Mouse (Mus musculus): Measurements from ENCODE around the gene Olfr1359. TPM values are rescaled to one million over a fixed set of nuclear protein-coding genes. Genes with fewer than 3 reads are reported as not detected.
"Not testable (repeated sequence)": the region's sequence is repeated elsewhere in the genome, so short reads cannot be mapped to it uniquely, and the experiment has no call there.

Olfr1359 gene
- polyA plus RNA-seq, 1 experiment from 2014 or later: not detected

- Histone ChIP-seq H3K9ac (peak overlapping the region; percentile 55), H3K36me3 (ENCODE audit: insufficient read depth) (no peaks in the 10 kb centered on the region), H3K4me3 (ENCODE audit: low read depth, low read length) (peak overlapping the region; percentile 33), H3K27me3 (ENCODE audit: insufficient read depth, low read length) (no peaks in the 10 kb centered on the region), H3K27ac (ENCODE audit: low read depth) (peak overlapping the region; percentile 98), H3K9me3 (ENCODE audit: low read depth, low read length) (no peaks in the 10 kb centered on the region), H3K4me1 (ENCODE audit: insufficient read depth) (peaks cover 4% of the 10 kb centered on the region), H3K4me2 (peak overlapping the region; percentile 86)
- under 1% methylated on average over 7 of the region's 7 CpGs for WGBS
- TF ChIP-seq CTCF (IDR thresholded peaks at IDR 0.05; ENCODE audit: low read depth): peak; percentile 86
- peak; percentile 90 for DNase-seq
- ATAC-seq (ENCODE audit: insufficient read depth): no peak
Measured at GRCm38 (mm10) chr13:21714725-21715124, 16.8 kb downstream of the Olfr1359 start.

- no peaks in the 10 kb centered on the region for H3K27me3 ChIP-seq (ENCODE audit: insufficient read depth, low read length)
- peak overlapping the region; percentile 86 for H3K4me2 ChIP-seq
- H3K27ac ChIP-seq (ENCODE audit: low read depth): peak overlapping the region; percentile 98
- no peaks in the 10 kb centered on the region for H3K36me3 ChIP-seq (ENCODE audit: insufficient read depth)
- ATAC-seq (ENCODE audit: insufficient read depth): no peak
- no peak for TF ChIP-seq CTCF (IDR thresholded peaks at IDR 0.05; ENCODE audit: low read depth)
- H3K9ac ChIP-seq: peak overlapping the region; percentile 55
- DNase-seq: peak; percentile 64
- H3K4me1 ChIP-seq (ENCODE audit: insufficient read depth): peaks cover 4% of the 10 kb centered on the region
- under 1% methylated on average over 19 of the region's 22 CpGs for WGBS
- peak overlapping the region; percentile 33 for H3K4me3 ChIP-seq (ENCODE audit: low read depth, low read length)
- H3K9me3 ChIP-seq (ENCODE audit: low read depth, low read length): no peaks in the 10 kb centered on the region
Measured at GRCm38 (mm10) chr13:21715131-21715863, 17.4 kb downstream of the Olfr1359 start.

GRCm38 (mm10) chr13:21715864-21716539, 18.1 kb downstream of the Olfr1359 start, which contains the start of the genes Hist1h2bl and Hist1h2ai:
Hist1h2bl (minus strand) TSS chr13:21716143.
Hist1h2ai (plus strand) TSS chr13:21716422.
- DNase-seq: peak; percentile 99
- Histone ChIP-seq H3K27ac (ENCODE audit: low read depth) (peak within 1 kb of the TSS; percentile 98), H3K4me2 (peak within 1 kb of the TSS; percentile 86), H3K9ac (peak within 1 kb of the TSS; percentile 81), H3K4me3 (ENCODE audit: low read depth, low read length) (peak within 1 kb of the TSS; percentile 47)
- ATAC-seq (ENCODE audit: insufficient read depth): peak; percentile 90
- under 1% methylated on average over 24 of the region's 50 CpGs for WGBS
- H3K27me3 ChIP-seq (ENCODE audit: insufficient read depth, low read length); H3K36me3 ChIP-seq (ENCODE audit: insufficient read depth); H3K4me1 ChIP-seq (ENCODE audit: insufficient read depth); H3K9me3 ChIP-seq (ENCODE audit: low read depth, low read length): not testable (repeated sequence)

- ATAC-seq (ENCODE audit: insufficient read depth): peak; percentile 4; the same call in 1 of the 2 replicates
- H3K36me3 ChIP-seq (ENCODE audit: insufficient read depth): not testable (repeated sequence)
- WGBS: under 1% methylated on average over 9 of the region's 38 CpGs
Measured at GRCm38 (mm10) chr13:21716540-21717391, 18.9 kb downstream of the Olfr1359 start.

GRCm38 (mm10) chr13:21717397-21718357, 19.8 kb downstream of the Olfr1359 start, which contains the start of gene Hist1h3h:
Hist1h3h (plus strand) TSS chr13:21717659.
- H3K36me3 ChIP-seq (ENCODE audit: insufficient read depth); H3K27me3 ChIP-seq (ENCODE audit: insufficient read depth, low read length); H3K4me1 ChIP-seq (ENCODE audit: insufficient read depth); H3K9me3 ChIP-seq (ENCODE audit: low read depth, low read length): not testable (repeated sequence)
- Histone ChIP-seq H3K9ac (peak within 1 kb of the TSS; percentile 81), H3K27ac (ENCODE audit: low read depth) (peak within 1 kb of the TSS; percentile 98), H3K4me2 (peak within 1 kb of the TSS; percentile 86), H3K4me3 (ENCODE audit: low read depth, low read length) (peak within 1 kb of the TSS; percentile 47)
- peak; percentile 98 for DNase-seq
- WGBS: under 1% methylated on average over 26 of the region's 56 CpGs
- ATAC-seq (ENCODE audit: insufficient read depth): peak; percentile 31

More at GRCm38 (mm10) chr13:21716540-21717391, 18.9 kb downstream of the Olfr1359 start:
- peak overlapping the region; percentile 86 for H3K4me2 ChIP-seq
- H3K9ac ChIP-seq: peak overlapping the region; percentile 81
- peak overlapping the region; percentile 98 for H3K27ac ChIP-seq (ENCODE audit: low read depth)
- not testable (repeated sequence) for H3K9me3 ChIP-seq (ENCODE audit: low read depth, low read length); H3K4me1 ChIP-seq (ENCODE audit: insufficient read depth); H3K27me3 ChIP-seq (ENCODE audit: insufficient read depth, low read length)
- H3K4me3 ChIP-seq (ENCODE audit: low read depth, low read length): peak overlapping the region; percentile 47
- DNase-seq: peak; percentile 76
